Mouse (Mus musculus) lung, adult 18-20 months (tissue): Measurements from ENCODE around the gene Dock9.

ENCODE experiments used
- DNase-seq, 2 experiments: peaks; one replicate each; pipeline ENCODE4 v3.0.0; 2022; ENCODE audit warnings: mixed read lengths in 2 of 2

Gene Dock9

DNA sequence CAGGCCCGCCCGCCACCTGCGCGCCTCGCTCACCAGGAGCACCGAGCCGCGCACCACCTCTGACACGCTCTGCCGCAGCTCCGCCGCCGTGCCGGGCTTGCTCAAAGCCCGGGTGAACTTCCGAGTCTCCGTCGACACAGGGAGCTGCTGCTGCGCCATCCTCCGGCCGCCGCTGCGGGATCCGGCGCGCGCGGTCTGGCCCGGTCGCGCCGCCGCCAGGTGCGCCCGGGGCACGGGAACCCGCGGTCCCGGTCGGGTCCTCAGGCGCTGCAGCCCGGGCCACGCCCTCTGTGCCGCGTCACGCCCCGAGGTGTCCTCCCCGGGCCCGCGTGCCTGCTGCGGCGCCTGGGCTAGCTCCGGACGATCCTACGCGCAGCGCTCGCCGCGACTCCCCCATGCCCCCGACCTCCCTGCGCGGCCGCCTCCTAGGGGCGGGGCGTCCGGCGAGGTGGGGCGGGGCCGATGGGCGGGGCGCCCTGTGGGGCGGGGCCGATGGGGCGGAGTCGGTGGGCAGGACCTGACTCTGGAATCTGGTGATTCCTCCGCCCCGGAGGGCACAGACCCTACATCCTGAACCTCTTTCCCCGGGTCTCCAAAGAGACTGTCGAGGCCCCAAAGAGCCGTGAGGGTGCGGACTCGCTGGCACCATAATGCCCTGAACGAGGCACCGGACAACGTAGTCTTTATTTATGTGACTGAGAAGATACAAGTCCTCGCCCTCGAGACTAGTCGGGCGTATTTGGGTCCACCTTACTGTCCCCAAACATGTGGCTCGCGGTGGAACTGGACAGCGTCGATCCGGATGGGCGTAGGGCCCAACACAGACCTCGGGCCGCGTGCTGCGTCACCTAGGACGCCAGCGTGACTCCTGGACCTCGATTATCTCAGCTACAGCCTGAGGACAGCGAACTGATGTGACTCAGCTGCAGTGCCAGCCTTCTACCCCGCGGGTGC lies at the start of gene Dock9:
Gene Dock9, minus strand, starts transcription at position 381 of the 954 bp plus-strand sequence.
- peak; percentile 93 to 94 for DNase-seq

DNA sequence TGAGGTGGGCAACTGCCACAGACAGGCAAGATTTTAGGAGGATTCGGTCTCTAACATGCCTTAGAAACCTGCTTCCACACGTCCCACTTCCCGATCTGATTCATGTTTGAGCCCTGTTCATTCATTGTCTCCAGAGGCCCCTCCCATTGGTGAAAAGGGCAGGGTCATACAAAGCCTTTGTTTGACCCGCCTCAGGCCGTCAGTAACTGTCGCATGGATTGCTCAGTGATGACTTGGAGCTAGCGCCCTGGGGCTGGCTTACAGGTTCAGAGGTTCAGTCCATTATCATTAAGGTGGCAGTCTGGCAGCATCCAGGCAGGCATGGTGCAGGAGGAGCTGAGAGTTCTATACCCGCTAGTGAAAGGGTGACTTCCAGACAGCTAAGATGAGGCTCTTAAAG lies 46.8 kb upstream of the Dock9 start:
- no peak for DNase-seq

DNA sequence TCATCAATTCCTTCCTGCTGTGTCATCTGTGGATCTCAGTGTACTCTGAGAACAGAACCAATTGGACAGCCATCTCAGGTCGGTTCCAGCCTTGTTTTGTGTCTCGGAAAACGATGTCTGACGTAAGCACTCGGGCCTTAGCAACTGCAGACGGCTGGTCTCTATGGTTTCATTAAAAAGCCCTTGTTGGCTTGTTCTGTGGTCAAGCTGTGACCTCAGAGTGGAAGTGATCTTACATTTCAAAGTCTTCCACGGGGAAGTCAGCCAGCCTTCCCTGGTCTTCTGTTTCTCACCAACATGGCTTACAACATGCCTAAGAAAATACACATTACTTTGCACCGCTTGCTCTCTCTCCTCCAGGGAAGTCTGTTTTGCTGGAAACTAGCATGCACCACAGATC lies 42.6 kb upstream of the Dock9 start:
- DNase-seq = no peak

DNA sequence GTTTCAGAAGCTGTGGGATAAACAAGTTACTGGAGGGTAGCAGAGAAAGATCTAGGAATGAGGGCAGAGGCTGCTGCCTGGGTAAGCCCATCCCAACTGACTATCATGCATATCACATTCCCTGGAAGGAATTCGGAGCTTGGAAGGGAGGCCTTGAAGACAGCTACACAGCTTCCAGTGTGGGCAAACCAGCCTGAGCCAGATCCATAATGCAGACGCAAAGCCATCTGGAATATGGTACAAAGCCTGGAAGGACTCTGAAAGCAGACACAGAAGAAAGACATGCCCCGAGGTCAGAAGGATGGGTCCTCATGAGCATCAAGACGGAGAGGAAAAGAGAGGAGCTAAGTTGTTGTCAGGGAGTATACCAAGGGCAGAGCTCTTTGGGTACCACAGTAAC lies 40.5 kb upstream of the Dock9 start:
- DNase-seq = no peak

DNA sequence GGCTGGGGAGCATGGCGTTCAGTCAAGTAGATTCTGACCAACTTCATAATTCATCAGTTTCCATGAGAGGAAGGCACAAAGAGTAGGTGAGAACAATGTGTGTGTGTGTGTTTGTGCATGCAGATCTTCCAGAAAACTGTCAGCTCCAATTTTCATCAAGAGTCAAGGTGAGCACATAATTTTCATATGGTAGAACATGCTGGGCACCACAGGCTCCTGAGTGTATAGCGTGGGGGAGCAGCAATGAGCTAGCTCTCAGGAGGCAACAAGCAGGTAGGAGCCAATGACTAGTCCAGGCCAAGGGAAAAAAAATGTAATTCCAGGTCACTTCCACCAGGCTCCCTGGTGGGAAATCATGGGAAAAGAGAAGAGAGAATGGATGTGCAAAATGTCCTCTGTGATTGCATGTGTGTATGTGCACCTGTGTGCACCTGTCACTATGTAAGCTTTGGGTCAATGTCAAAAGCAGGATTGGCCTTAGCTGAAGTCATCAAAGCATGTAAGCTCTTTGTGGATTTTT lies 35.4 kb upstream of the Dock9 start:
- DNase-seq = no peak

DNA sequence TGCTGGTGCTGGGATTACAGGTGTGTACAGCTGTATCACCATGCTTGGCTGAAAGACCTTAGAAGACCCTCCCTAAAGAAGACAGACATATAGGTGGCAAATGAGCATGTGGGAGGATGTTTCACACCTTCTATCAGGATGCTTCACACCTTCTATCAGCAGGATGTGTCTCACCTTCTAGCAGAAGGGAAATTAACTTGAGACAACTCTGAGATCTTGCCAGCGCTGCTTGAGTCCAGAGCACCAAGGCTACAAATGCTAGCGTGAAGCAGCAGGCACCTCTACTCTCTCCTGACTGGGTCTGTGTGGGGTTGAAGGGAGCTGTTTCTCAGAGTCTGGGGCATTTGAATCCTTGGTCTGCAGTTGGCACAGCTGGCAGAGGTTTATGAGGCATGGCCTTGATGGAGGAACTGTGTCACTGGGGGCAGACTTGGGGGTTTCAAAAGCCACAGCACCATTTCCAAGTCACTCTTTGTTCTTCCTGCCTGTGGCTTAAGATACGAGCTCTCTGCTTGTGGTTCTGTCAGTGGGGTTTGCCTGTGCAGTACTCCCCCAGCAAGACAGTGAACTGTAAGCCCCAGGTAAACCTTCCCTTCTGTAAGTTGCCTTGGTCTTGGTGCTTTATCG lies 32.3 kb upstream of the Dock9 start:
- no peak for DNase-seq

DNA sequence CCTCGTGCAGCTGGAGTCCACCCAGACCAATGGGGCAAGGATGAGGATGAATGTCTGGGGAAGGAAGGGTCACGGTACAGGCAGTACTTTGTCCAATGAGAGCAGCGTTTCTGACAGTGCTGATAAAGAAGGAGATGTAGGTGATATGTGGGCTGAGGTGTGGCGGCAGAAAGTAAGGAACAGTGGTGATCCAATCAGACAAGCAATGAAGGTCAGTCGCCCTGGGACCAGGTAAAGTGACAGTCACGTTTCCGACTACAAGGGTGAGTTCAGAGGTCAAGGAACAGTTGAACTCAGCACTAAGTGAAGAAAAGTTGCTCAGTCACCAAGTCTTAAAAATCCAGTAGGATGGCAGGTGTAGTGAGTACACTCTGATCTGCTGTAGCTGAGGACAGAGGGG lies 29.5 kb upstream of the Dock9 start:
- no peak for DNase-seq

DNA sequence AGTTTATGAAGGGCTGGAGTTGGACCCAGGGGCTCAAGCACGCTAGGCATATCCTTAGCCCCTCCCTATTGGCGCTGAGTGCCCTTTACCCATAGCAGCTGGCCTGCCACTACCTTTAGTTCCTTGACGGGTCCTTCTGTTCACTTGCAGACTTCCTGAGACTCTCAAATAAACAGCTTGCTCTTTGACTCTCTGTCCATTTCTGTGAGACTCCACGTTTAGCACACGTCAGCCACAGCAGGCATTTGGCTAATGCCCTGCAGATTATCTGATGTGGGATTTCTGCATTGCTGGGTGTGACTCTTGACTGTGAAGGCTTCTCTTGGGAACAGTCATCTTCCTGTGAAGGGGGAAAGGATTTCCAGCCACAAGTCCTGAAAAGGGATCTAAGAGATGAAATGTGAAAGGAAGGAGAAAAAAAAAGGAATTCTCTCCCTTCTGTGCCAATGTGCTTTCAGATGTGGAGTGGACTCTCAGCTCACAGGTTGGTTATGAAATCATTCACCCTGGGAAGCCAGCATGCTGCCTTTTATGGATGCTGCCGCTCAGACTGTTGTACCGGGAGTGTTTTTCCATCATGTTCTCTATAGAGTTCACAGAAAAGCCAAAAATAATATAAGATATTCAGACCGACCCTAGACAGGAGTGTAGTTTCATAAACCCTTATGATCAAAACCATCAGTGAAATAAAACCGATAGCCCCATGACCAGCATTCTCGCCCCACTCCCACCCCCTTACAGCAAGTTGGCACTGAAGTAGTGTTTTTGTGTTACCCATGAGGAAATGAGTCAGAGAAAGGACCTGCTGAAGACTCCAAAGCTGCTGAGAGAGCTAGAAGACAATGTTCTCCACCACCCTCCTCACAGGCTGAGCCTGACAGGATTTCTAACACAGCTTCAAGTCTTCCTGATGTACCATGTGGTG lies 28.1 kb upstream of the Dock9 start:
- peak; percentile 53 to 67 for DNase-seq

DNA sequence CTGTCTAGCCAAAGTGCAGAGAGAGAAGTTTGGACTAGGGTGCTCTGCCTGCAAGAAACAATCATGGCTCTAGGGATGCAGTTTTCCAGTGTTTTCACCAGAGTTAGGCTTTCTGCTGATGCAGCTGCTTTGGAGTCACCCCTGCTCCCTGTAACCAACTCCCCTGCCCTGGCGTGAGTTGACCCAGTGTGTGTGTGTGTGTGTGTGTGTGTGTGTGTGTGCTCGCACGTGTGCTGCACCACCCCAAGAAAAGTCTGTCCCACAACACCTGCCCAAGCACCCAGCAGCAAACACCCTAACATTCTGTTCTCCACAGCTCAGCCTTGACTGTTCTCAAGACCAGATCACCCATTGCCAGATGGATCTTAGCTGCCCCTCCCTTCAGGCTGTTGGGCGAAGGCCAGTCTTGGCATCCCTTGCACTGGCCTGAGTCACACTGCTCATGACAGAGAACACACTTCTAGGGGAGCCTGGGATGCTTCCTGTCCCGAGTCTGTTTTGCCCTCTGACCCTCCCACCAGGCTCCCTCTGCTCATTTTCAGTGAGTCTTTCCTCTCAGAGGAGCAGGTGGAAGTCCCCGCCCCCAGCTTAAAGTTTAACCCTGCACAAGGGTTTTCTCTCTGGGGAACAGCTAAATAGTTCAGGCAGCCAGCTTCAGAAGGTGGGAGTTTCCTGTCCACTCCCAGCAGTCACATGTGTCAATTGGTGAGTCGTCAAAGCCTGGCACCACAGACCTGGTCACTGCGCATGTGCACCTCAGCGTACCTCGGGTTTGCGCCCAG lies 26.9 kb upstream of the Dock9 start:
- DNase-seq = peak; percentile 75 to 82

DNA sequence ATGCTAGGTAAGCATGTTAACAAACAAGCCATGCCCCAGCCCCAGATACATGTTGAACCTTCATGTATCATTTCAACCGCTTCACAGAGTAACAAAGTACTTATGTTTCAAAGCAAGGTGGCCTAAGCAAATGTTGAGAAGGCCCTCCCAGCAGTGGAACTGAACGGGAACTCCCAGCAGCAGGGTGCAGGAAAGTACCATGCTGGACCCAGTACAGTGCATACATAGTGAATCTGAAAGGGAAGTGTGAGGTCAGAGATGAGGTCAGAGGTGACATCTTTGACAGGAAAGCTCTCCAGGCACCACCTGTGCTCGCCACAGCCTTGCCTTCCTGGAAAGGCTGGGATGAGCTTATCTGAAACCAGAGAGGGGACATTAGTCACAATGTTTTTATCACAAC lies 25.4 kb upstream of the Dock9 start:
- no peak for DNase-seq

DNA sequence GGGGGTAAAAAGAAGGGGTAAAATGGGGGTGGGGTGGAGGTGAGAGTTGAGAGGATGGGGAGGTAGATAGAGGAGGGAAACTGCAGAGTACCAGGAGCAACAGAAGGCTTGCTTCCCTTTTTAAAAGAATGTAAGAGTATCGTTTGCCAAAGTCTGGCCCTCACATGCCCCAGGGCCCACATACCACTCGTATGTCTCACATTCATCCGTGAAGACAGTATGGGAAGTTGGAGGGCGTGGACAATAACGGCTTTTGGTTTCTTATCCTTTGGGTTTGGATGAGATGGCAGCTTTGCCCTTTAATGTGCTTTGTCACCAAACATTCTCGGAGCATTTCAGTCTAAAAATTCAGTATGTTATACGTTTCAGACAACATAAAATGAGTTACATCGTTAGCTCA lies 24.9 kb upstream of the Dock9 start:
- DNase-seq = no peak

DNA sequence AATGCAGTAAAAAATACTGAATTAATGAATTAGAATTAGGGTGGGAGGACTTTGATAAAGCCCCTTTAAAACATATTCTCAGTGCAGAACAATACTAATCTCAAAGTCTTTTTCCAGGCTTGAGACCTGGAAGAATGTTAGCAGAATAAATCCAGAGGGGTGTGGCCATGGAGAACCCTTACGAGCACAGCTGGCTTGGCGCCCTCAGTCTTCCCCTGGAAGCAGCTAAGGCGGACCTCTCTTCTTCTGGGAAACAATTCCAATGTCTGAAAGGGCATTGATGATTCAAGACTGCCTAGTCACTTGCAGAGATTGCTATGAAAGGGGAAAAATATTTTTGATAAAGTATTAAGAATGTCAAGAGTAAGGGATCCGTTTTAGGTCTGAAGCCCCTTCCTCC lies 9.2 kb upstream of the Dock9 start:
- DNase-seq = peak in 1 of 2 experiments; percentile 43

DNA sequence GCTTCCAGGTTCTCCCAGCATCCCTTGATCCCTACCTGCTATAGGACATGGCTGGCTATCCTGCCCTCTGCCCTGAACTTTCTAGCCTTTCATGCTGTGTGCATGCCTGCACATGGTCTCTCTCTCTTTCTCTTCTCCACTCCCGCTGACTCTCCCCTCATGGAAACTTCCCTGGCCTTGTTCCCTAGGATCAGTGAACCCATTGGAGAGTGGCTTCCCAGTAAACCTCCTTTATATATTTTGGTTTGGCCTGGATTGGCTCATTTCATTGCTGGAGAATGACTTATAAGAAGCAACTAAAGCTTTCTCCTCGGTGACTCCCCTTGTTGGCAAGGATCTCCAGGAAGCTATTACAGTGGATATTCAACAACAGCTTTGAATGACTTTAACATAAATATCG lies 8.7 kb upstream of the Dock9 start:
- no peak for DNase-seq

DNA sequence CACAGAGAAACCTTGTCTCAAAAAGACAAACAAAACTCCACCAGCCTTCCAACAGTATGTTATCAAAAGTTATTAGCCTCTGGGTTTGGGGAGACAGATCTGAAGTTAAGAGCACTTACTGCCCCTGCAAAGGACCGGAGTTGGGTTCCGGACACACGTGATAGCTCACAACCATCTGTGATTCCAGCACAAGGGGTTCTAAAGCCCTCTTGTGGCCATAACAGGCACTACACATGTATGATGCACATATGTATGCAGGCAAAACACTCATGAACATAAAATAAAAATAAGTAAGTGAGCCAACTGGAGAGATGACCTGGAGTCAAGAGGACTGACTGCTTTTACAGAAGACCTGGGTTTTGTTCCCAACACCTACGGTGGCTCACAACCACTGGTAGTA lies 6.8 kb upstream of the Dock9 start:
- no peak for DNase-seq

DNA sequence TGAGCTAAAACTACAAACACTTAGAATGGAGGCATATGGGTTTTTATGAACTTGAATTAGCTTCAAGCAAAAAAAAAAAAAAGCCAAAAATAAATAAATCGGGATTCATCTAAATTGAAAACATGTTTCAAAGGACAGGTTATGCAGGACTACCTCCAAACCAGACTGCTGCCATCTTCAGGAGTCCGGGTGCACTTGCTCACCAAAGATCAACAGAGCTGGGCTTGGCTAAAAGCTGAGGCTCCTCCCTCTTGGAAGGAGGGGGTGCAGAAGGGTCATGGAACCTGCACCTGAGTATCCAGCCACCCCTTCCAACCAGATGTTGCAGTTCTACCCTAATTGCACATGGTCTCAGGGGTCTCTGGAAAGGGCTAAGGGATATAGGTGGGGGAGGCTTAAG lies 3.3 kb upstream of the Dock9 start:
- peak; percentile 66 to 74 for DNase-seq

DNA sequence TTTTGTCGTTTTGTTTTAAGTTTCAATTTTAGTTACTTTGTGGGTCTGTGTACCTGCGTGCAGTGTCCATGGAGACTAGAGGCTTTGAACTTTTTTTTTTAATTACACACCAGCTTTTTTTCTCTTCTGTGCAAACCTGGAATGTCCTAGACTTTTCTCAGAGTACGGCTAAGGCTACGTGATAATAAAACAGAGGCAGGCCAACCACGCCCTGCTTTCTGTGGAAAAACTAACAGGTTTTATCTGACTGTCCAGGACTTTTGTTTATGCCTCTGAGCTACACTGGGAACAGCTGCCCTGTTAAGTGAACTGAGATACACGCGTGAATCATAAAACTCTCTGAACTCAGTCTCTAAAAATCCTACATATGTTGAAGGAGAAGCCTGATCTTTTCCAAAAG lies 1.5 kb upstream of the Dock9 start:
- no peak for DNase-seq

DNA sequence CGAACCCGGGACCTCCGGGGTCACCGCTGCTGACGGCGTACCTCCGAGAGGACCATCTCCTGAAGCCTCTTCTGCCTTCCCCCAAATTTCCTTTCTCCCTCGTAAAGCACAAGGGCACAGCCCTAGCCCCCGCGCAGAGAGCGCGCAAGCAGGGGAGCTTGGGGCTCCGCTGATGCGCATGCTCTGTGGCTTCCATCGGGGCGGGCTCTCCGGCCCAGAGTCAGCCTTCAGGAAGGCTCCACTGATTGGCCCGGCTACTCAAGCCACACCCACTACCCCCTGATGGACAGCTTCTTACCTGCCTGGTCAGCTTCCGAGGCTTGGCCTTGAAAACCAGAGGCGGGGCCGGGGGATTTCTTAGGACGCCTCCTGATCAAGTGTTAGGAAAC lies 768 bp upstream of the Dock9 start:
- peak; percentile 96 to 97 for DNase-seq

DNA sequence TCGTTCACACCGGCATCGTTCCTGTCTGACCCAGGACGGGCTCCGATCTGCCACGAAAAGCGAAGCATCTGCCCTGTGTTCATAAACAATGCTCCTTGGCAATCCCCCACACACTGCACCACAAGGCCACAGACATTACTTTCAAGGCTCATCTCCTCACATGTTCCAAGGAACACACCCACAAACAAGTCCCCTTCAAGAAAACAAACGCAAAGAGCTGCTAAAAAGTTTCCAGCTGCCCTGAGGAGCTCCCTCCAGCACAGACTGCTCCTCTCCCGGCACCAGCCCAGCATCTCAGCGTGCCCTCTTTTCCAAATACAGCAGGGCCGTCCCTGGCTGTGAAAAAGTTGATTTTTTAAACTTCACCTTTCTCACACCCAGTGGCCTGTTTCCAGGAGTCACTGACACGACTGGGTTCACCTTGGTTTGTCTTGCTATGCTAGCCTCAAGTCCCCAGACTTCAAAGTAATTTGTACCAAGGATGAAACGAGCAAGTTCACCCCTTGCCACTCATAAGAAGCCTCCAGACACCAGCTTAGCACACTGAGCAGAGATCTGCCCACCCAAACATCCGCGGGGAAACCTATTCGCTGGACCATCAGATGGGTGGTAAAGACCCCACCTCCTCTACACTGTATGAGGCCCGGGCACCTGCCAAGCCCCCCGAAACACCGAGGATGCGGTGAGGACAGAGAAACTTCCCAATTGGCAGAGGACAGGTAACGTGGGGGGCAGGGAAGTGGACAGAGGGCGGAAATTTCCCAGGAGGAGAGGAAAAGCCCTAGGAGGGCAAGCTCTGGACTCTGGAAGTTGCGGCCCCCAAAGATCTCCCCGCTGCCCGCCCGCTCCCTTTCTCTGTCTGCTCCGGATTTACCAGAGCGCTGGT lies 823 bp downstream of the Dock9 start:
- peak in 1 of 2 experiments; percentile 35 for DNase-seq

DNA sequence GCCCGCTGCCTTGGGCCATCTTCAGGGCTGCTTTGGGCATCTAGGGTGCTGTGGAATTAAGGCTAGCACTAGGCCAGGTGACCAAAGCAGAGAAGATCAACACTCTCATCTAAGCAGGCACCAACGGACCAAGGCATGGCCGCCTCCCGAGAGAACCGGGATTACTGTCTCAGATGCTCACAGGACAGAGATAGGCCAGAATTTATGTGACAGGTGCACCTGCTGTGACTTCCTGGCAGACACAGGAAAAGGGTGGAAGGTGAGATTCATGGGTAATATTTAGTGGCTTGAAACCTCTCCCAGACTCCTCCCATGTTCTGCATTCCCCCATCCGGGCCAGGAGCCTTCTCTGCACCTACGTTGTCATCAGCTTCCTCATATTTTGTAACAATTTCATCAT lies 2.1 kb downstream of the Dock9 start:
- no peak for DNase-seq

DNA sequence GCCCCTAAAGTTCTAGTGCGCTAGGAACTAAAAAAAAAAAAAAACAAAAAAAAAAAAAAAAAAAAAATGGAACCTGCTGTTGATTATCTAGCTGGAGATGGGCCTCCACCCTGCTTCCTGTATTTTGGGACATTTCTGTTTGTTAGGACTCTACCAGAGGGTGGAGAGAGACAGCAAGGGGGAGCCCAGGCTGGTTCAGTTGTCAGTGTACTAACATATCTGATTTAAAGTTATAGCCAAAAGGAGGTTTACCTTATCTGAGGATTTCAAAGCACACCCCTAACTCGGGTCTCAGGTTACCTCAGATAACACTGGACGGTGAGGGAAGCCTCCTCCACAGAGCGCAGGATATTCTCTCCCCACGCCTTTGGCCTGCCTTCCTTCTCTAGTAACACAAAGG lies 4.0 kb downstream of the Dock9 start:
- peak in 1 of 2 experiments; percentile 62 for DNase-seq

DNA sequence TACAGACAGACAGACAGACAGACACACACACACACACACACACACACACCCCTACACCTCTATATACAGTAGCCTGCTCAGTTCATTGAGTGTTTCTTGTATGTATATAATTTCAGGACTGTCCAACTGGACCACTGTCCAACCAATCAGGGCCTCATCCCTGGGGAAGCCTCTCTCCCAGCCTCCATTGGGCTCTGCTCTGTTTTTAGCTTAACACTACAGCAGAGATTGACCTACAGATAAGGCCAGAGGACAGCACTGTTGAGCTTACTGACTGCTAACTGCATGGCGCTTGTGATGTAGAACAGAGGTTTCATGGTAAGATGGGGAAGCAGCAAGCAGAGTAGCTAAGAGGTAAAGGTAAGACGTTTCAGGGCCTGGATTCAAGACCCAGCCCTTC lies 5.7 kb downstream of the Dock9 start:
- DNase-seq = no peak
